Mouse (Mus musculus): ENCODE results near the gene Whrn. TPM values are rescaled to one million over a fixed set of nuclear protein-coding genes. Genes with fewer than 3 reads are reported as not detected.

Gene Whrn
- polyA plus RNA-seq, 1 experiment from 2014 or later, result 4.8 TPM

GRCm38 (mm10) chr4:63483741-63484140 lies 12.1 kb downstream of the Whrn start:
- H3K4me3 ChIP-seq (ENCODE audit: low read length), result no peak overlapping the region
- no peak overlapping the region for H3K4me2 ChIP-seq (replicated peaks; ENCODE audit: low read depth, low read length)
- no peak for ATAC-seq (ENCODE audit: low FRiP score, low TSS enrichment)
- 41% methylated on average over 7 of the region's 7 CpGs for WGBS
- H3K27me3 ChIP-seq (ENCODE audit: insufficient read depth, low read length), result no peaks in the 10 kb centered on the region
- no peaks in the 10 kb centered on the region for H3K9me3 ChIP-seq (ENCODE audit: low read length)
- H3K4me1 ChIP-seq (ENCODE audit: insufficient read depth, low read length), result peaks cover 31% of the 10 kb centered on the region
- H3K9ac ChIP-seq (replicated peaks; ENCODE audit: low read length), result no peak overlapping the region
- no peak overlapping the region for H3K27ac ChIP-seq (ENCODE audit: low read length)
- H3K36me3 ChIP-seq (ENCODE audit: insufficient read depth, low read length), result no peaks in the 10 kb centered on the region

- H3K4me2 ChIP-seq (replicated peaks; ENCODE audit: low read depth, low read length), result peak overlapping the region; percentile 37
- peaks cover 27% of the 10 kb centered on the region for H3K4me1 ChIP-seq (ENCODE audit: insufficient read depth, low read length)
- no peak overlapping the region for H3K4me3 ChIP-seq (ENCODE audit: low read length)
- WGBS, result 17% methylated on average over 11 of the region's 11 CpGs
- H3K36me3 ChIP-seq (ENCODE audit: insufficient read depth, low read length), result no peaks in the 10 kb centered on the region
- no peak for ATAC-seq (ENCODE audit: low FRiP score, low TSS enrichment)
- no peaks in the 10 kb centered on the region for H3K27me3 ChIP-seq (ENCODE audit: insufficient read depth, low read length)
- H3K9me3 ChIP-seq (ENCODE audit: low read length), result no peaks in the 10 kb centered on the region
- H3K27ac ChIP-seq (ENCODE audit: low read length), result peak overlapping the region; percentile 81
- H3K9ac ChIP-seq (replicated peaks; ENCODE audit: low read length), result peak overlapping the region; percentile 52
Observed at GRCm38 (mm10) chr4:63480845-63481167, 15.0 kb downstream of the Whrn start.

GRCm38 (mm10) chr4:63480098-63480844 lies 15.5 kb downstream of the Whrn start:
- Histone ChIP-seq H3K9me3 (ENCODE audit: low read length) (no peaks in the 10 kb centered on the region), H3K27ac (ENCODE audit: low read length) (peak overlapping the region; percentile 81), H3K4me1 (ENCODE audit: insufficient read depth, low read length) (peaks cover 32% of the 10 kb centered on the region), H3K4me2 (replicated peaks; ENCODE audit: low read depth, low read length) (peak overlapping the region; percentile 37), H3K36me3 (ENCODE audit: insufficient read depth, low read length) (no peaks in the 10 kb centered on the region), H3K27me3 (ENCODE audit: insufficient read depth, low read length) (no peaks in the 10 kb centered on the region), H3K4me3 (ENCODE audit: low read length) (no peak overlapping the region), H3K9ac (replicated peaks; ENCODE audit: low read length) (peak overlapping the region; percentile 52)
- ATAC-seq (ENCODE audit: low FRiP score, low TSS enrichment), result peak; percentile 66
- WGBS, result 14% methylated on average over 11 of the region's 11 CpGs

GRCm38 (mm10) chr4:63478036-63478435 lies 17.8 kb downstream of the Whrn start:
- Histone ChIP-seq H3K4me2 (replicated peaks; ENCODE audit: low read depth, low read length) (no peak overlapping the region), H3K27me3 (ENCODE audit: insufficient read depth, low read length) (no peaks in the 10 kb centered on the region), H3K4me3 (ENCODE audit: low read length) (no peak overlapping the region), H3K36me3 (ENCODE audit: insufficient read depth, low read length) (no peaks in the 10 kb centered on the region), H3K27ac (ENCODE audit: low read length) (no peak overlapping the region), H3K4me1 (ENCODE audit: insufficient read depth, low read length) (peaks cover 25% of the 10 kb centered on the region), H3K9ac (replicated peaks; ENCODE audit: low read length) (no peak overlapping the region), H3K9me3 (ENCODE audit: low read length) (no peaks in the 10 kb centered on the region)
- WGBS, result 76% methylated on average over 7 of the region's 7 CpGs
- ATAC-seq (ENCODE audit: low FRiP score, low TSS enrichment), result no peak

- Histone ChIP-seq H3K9ac (replicated peaks; ENCODE audit: low read length) (no peak overlapping the region), H3K27ac (ENCODE audit: low read length) (no peak overlapping the region), H3K9me3 (ENCODE audit: low read length) (no peaks in the 10 kb centered on the region), H3K4me1 (ENCODE audit: insufficient read depth, low read length) (peaks cover 19% of the 10 kb centered on the region), H3K36me3 (ENCODE audit: insufficient read depth, low read length) (no peaks in the 10 kb centered on the region), H3K27me3 (ENCODE audit: insufficient read depth, low read length) (no peaks in the 10 kb centered on the region), H3K4me3 (ENCODE audit: low read length) (no peak overlapping the region), H3K4me2 (replicated peaks; ENCODE audit: low read depth, low read length) (no peak overlapping the region)
- WGBS, result 93% methylated on average over 6 of the region's 6 CpGs
- no peak for ATAC-seq (ENCODE audit: low FRiP score, low TSS enrichment)
Observed at GRCm38 (mm10) chr4:63476891-63477290, 18.9 kb downstream of the Whrn start.

GRCm38 (mm10) chr4:63475208-63475607 lies 20.6 kb downstream of the Whrn start:
- 55% methylated on average over 3 of the region's 3 CpGs for WGBS
- H3K9ac ChIP-seq (replicated peaks; ENCODE audit: low read length), result no peak overlapping the region
- no peak for ATAC-seq (ENCODE audit: low FRiP score, low TSS enrichment)
- no peak overlapping the region for H3K4me3 ChIP-seq (ENCODE audit: low read length)
- H3K36me3 ChIP-seq (ENCODE audit: insufficient read depth, low read length), result no peaks in the 10 kb centered on the region
- no peak overlapping the region for H3K27ac ChIP-seq (ENCODE audit: low read length)
- H3K4me2 ChIP-seq (replicated peaks; ENCODE audit: low read depth, low read length), result no peak overlapping the region
- no peaks in the 10 kb centered on the region for H3K27me3 ChIP-seq (ENCODE audit: insufficient read depth, low read length)
- peaks cover 12% of the 10 kb centered on the region for H3K4me1 ChIP-seq (ENCODE audit: insufficient read depth, low read length)
- H3K9me3 ChIP-seq (ENCODE audit: low read length), result no peaks in the 10 kb centered on the region

- no peaks in the 10 kb centered on the region for H3K36me3 ChIP-seq (ENCODE audit: insufficient read depth, low read length)
- no peak overlapping the region for H3K27ac ChIP-seq (ENCODE audit: low read length)
- H3K27me3 ChIP-seq (ENCODE audit: insufficient read depth, low read length), result no peaks in the 10 kb centered on the region
- peaks cover 10% of the 10 kb centered on the region; the same call in 1 of the 2 replicates for H3K4me1 ChIP-seq (ENCODE audit: insufficient read depth, low read length)
- no peak overlapping the region for H3K9ac ChIP-seq (replicated peaks; ENCODE audit: low read length)
- H3K4me3 ChIP-seq (ENCODE audit: low read length), result no peak overlapping the region
- WGBS, result 26% methylated on average over 2 of the region's 2 CpGs
- no peak overlapping the region for H3K4me2 ChIP-seq (replicated peaks; ENCODE audit: low read depth, low read length)
- ATAC-seq (ENCODE audit: low FRiP score, low TSS enrichment), result no peak
- no peaks in the 10 kb centered on the region for H3K9me3 ChIP-seq (ENCODE audit: low read length)
Observed at GRCm38 (mm10) chr4:63474439-63474838, 21.4 kb downstream of the Whrn start.

- ATAC-seq (ENCODE audit: low FRiP score, low TSS enrichment), result no peak
- 31% methylated on average over 8 of the region's 10 CpGs for WGBS
- Histone ChIP-seq H3K27me3 (ENCODE audit: insufficient read depth, low read length) (no peaks in the 10 kb centered on the region), H3K4me1 (ENCODE audit: insufficient read depth, low read length) (peaks cover 15% of the 10 kb centered on the region), H3K36me3 (ENCODE audit: insufficient read depth, low read length) (0 out of 2 replicates have a peak, but pooled peaks cover 3% of the 10 kb centered on the region), H3K27ac (ENCODE audit: low read length) (no peak overlapping the region), H3K9ac (replicated peaks; ENCODE audit: low read length) (no peak overlapping the region), H3K4me3 (ENCODE audit: low read length) (no peak overlapping the region), H3K9me3 (ENCODE audit: low read length) (no peaks in the 10 kb centered on the region), H3K4me2 (replicated peaks; ENCODE audit: low read depth, low read length) (no peak overlapping the region)
Observed at GRCm38 (mm10) chr4:63467338-63467737, 28.5 kb downstream of the Whrn start.

GRCm38 (mm10) chr4:63466192-63466591 lies 29.6 kb downstream of the Whrn start:
- ATAC-seq (ENCODE audit: low FRiP score, low TSS enrichment), result peak; percentile 50; the same call in 1 of the 2 replicates
- Histone ChIP-seq H3K9ac (replicated peaks; ENCODE audit: low read length) (no peak overlapping the region), H3K4me2 (replicated peaks; ENCODE audit: low read depth, low read length) (no peak overlapping the region), H3K27ac (ENCODE audit: low read length) (no peak overlapping the region), H3K4me3 (ENCODE audit: low read length) (no peak overlapping the region), H3K9me3 (ENCODE audit: low read length) (no peaks in the 10 kb centered on the region), H3K36me3 (ENCODE audit: insufficient read depth, low read length) (0 out of 2 replicates have a peak, but pooled peaks cover 3% of the 10 kb centered on the region), H3K4me1 (ENCODE audit: insufficient read depth, low read length) (peaks cover 15% of the 10 kb centered on the region), H3K27me3 (ENCODE audit: insufficient read depth, low read length) (no peaks in the 10 kb centered on the region)
- WGBS, result 63% methylated on average over 6 of the region's 6 CpGs

GRCm38 (mm10) chr4:63460876-63461525 lies 34.8 kb downstream of the Whrn start:
- WGBS, result 78% methylated on average over 7 of the region's 7 CpGs
- no peaks in the 10 kb centered on the region for H3K36me3 ChIP-seq (ENCODE audit: insufficient read depth, low read length)
- no peak for ATAC-seq (ENCODE audit: low FRiP score, low TSS enrichment)
- H3K9me3 ChIP-seq (ENCODE audit: low read length), result no peaks in the 10 kb centered on the region
- no peaks in the 10 kb centered on the region for H3K27me3 ChIP-seq (ENCODE audit: insufficient read depth, low read length)
- no peak overlapping the region for H3K4me3 ChIP-seq (ENCODE audit: low read length)
- no peak overlapping the region for H3K4me2 ChIP-seq (replicated peaks; ENCODE audit: low read depth, low read length)
- no peak overlapping the region for H3K9ac ChIP-seq (replicated peaks; ENCODE audit: low read length)
- no peak overlapping the region for H3K27ac ChIP-seq (ENCODE audit: low read length)
- peaks cover 2% of the 10 kb centered on the region; the same call in 1 of the 2 replicates for H3K4me1 ChIP-seq (ENCODE audit: insufficient read depth, low read length)
